Mouse (Mus musculus): ENCODE data around the gene BC048562.

BC048562 gene

GRCm38 (mm10) chr9:108436182-108436581 lies at the start of gene BC048562:
TSS of gene BC048562 (plus strand) at chr9:108436482.
- DNase-seq (ENCODE audit: low spot score) = no peak

GRCm38 (mm10) chr9:108386816-108387215 lies 49.5 kb upstream of the BC048562 start:
- DNase-seq (ENCODE audit: low spot score) = no peak

GRCm38 (mm10) chr9:108388601-108389000 lies 47.7 kb upstream of the BC048562 start:
- no peak for DNase-seq (ENCODE audit: low spot score)

- no peak for DNase-seq (ENCODE audit: low spot score)
These were observed 47.1 kb upstream of the BC048562 start for GRCm38 (mm10) chr9:108389220-108389619.

- no peak for DNase-seq (ENCODE audit: low spot score)
These were observed 43.6 kb upstream of the BC048562 start, which contains the start of gene 1700102P08Rik for GRCm38 (mm10) chr9:108392676-108393075. TSS of gene 1700102P08Rik (plus strand) at chr9:108392805.

- DNase-seq (ENCODE audit: low spot score) = no peak
These were observed 42.1 kb upstream of the BC048562 start for GRCm38 (mm10) chr9:108394191-108394590.

GRCm38 (mm10) chr9:108395427-108395826 lies 40.9 kb upstream of the BC048562 start:
- DNase-seq (ENCODE audit: low spot score) = no peak

- no peak for DNase-seq (ENCODE audit: low spot score)
These were observed 38.0 kb upstream of the BC048562 start for GRCm38 (mm10) chr9:108398324-108398723.

GRCm38 (mm10) chr9:108401186-108401960 lies 34.9 kb upstream of the BC048562 start:
- no peak for DNase-seq (ENCODE audit: low spot score)

- no peak for DNase-seq (ENCODE audit: low spot score)
These were observed 33.2 kb upstream of the BC048562 start for GRCm38 (mm10) chr9:108403081-108403480.

- DNase-seq (ENCODE audit: low spot score) = no peak
These were observed 31.8 kb upstream of the BC048562 start for GRCm38 (mm10) chr9:108404451-108404850.

- no peak for DNase-seq (ENCODE audit: low spot score)
These were observed 26.7 kb upstream of the BC048562 start for GRCm38 (mm10) chr9:108409535-108409934.

- no peak for DNase-seq (ENCODE audit: low spot score)
These were observed 24.8 kb upstream of the BC048562 start for GRCm38 (mm10) chr9:108411381-108411942.

- DNase-seq (ENCODE audit: low spot score) = no peak
These were observed 24.1 kb upstream of the BC048562 start for GRCm38 (mm10) chr9:108412221-108412620.

GRCm38 (mm10) chr9:108428384-108428783 lies 7.9 kb upstream of the BC048562 start, which contains the start of gene Ccdc36:
TSS of gene Ccdc36 (minus strand) at chr9:108428484.
- no peak for DNase-seq (ENCODE audit: low spot score)

GRCm38 (mm10) chr9:108431431-108432067 lies 4.7 kb upstream of the BC048562 start:
- DNase-seq (ENCODE audit: low spot score) = no peak

- DNase-seq (ENCODE audit: low spot score) = no peak
These were observed 2.9 kb downstream of the BC048562 start for GRCm38 (mm10) chr9:108439176-108439575.

GRCm38 (mm10) chr9:108440485-108440884 lies 4.2 kb downstream of the BC048562 start:
- DNase-seq (ENCODE audit: low spot score) = no peak

- DNase-seq (ENCODE audit: low spot score) = no peak
These were observed 5.1 kb downstream of the BC048562 start for GRCm38 (mm10) chr9:108441236-108441919.

- no peak for DNase-seq (ENCODE audit: low spot score)
These were observed 8.8 kb downstream of the BC048562 start for GRCm38 (mm10) chr9:108445125-108445524.

GRCm38 (mm10) chr9:108449860-108450259 lies 13.6 kb downstream of the BC048562 start:
- DNase-seq (ENCODE audit: low spot score) = no peak
